Mouse (Mus musculus) G1E (cell line): ENCODE data around the gene Vwa3b.

Source experiments
- CTCF ChIP-seq: IDR thresholded peaks from 2 replicates; pipeline ENCODE4 v1.5.1; 2012; ENCODE audit warnings: low read depth, low read length, inconsistent platforms, mixed read lengths
- GATA1 ChIP-seq: IDR thresholded peaks from 2 replicates; pipeline ENCODE4 v1.6.1; 2012; ENCODE audit warnings: borderline replicate concordance, low read length, inconsistent platforms, mixed read lengths
- GATA2 ChIP-seq: IDR thresholded peaks from 2 replicates; pipeline ENCODE4 v1.6.1; 2012; ENCODE audit warnings: low read depth, low read length, inconsistent platforms, borderline replicate concordance
- POLR2AphosphoS5 ChIP-seq: IDR thresholded peaks from 2 replicates; pipeline ENCODE4 v1.6.1; 2012; ENCODE audit warnings: low read depth, low read length, inconsistent platforms; ENCODE audit not compliant: insufficient replicate concordance
- TAL1 ChIP-seq: conservative IDR thresholded peaks from 2 replicates; pipeline ENCODE4 v1.6.1; 2012; ENCODE audit warnings: low read depth, low read length, inconsistent platforms, mixed read lengths

GRCm38 (mm10) chr1:36996561-36997213, 29.7 kb upstream of the Vwa3b start:
- TF ChIP-seq CTCF (no peak), GATA1 (no peak), TAL1 (no peak), GATA2 (no peak), POLR2AphosphoS5 (no peak)
